ENCODE assay signal across 15 mouse cellular contexts in genomic region chr7:130298926-130299594, GRCm38 (mm10).
DNase-seq lines count a peak whose midpoint lies in the region; ATAC-seq and TF ChIP-seq lines count a peak whose summit lies in the region.
"Had no signal": no experiment of that assay in that cellular context is flagged by ENCODE, and none has a peak within 500 bp of the region (broad histone marks: within the 10 kb centered on the region; RNA-seq: fewer than 3 reads in every experiment).

No protein-coding gene starts in this region.

- no peak overlapping the region for H3K9ac ChIP-seq in kidney, embryonic 14.5 days (ENCODE audit: low read depth, low read length)
- H3K9ac ChIP-seq in kidney, embryonic 15.5 days, result no peak overlapping the region
- H3K9ac ChIP-seq in embryonic facial prominence, embryonic 14.5 days (ENCODE audit: low read depth, low read length), result no peak overlapping the region
- H3K9ac ChIP-seq in limb, embryonic 14.5 days (ENCODE audit: low read depth, low read length, severe bottlenecking), result no peak overlapping the region

- no peak for TF ChIP-seq POLR2A in limb, embryonic 14.5 days (IDR thresholded peaks at IDR 0.05; ENCODE audit: borderline replicate concordance, extremely low read depth, insufficient read depth, insufficient read length)

- peak; percentile 17 for DNase-seq in NIH3T3 (ENCODE audit: low read depth)
- DNase-seq in embryonic facial prominence, embryonic 14.5 days (ENCODE audit: low spot score), result peak; percentile 84
- peak; percentile 45 for DNase-seq in limb, embryonic 14.5 days (ENCODE audit: low spot score)
- DNase-seq in adrenal gland, postnatal 36 days, result no peak
- no peak for DNase-seq in left cerebral cortex, adult 18-20 months (ENCODE audit: low spot score in 2 of 2)
- DNase-seq: cerebellum, postnatal 14 days; heart, adult 11 months; heart, postnatal 10 days; kidney, postnatal 25 days; left cerebral cortex, postnatal 4 days; lung, adult 18-20 months; right cerebral cortex, adult 18-20 months had no signal

- no peaks in the 10 kb centered on the region for H3K36me3 ChIP-seq in kidney, embryonic 14.5 days (ENCODE audit: control insufficient read depth, insufficient read depth, low read length)
- H3K36me3 ChIP-seq in kidney, embryonic 15.5 days, result no peaks in the 10 kb centered on the region
- no peaks in the 10 kb centered on the region for H3K36me3 ChIP-seq in embryonic facial prominence, embryonic 14.5 days (ENCODE audit: control insufficient read depth, insufficient read depth, low read length)
- no peaks in the 10 kb centered on the region for H3K36me3 ChIP-seq in limb, embryonic 14.5 days (ENCODE audit: control insufficient read depth, insufficient read depth, low read length)

- no peaks in the 10 kb centered on the region for H3K9me3 ChIP-seq in kidney, embryonic 14.5 days (ENCODE audit: control insufficient read depth, low read length)
- H3K9me3 ChIP-seq in kidney, embryonic 15.5 days (replicated peaks), result no peaks in the 10 kb centered on the region
- no peaks in the 10 kb centered on the region for H3K9me3 ChIP-seq in embryonic facial prominence, embryonic 14.5 days (ENCODE audit: control insufficient read depth, low read length)
- no peaks in the 10 kb centered on the region for H3K9me3 ChIP-seq in limb, embryonic 14.5 days (ENCODE audit: control insufficient read depth, low read length)

- WGBS in kidney, embryonic 14.5 days, result 61% methylated on average over 3 of the region's 3 CpGs
- WGBS in kidney, embryonic 15.5 days, result 59% methylated on average over 3 of the region's 3 CpGs
- WGBS in embryonic facial prominence, embryonic 14.5 days, result 41% methylated on average over 3 of the region's 3 CpGs
- WGBS in limb, embryonic 14.5 days, result 44% methylated on average over 3 of the region's 3 CpGs

- H3K4me3 ChIP-seq in kidney, embryonic 14.5 days (ENCODE audit: low read length), result no peak overlapping the region
- H3K4me3 ChIP-seq in kidney, embryonic 15.5 days (replicated peaks), result no peak overlapping the region
- no peak overlapping the region for H3K4me3 ChIP-seq in embryonic facial prominence, embryonic 14.5 days (ENCODE audit: low read depth, low read length)
- no peak overlapping the region for H3K4me3 ChIP-seq in limb, embryonic 14.5 days (replicated peaks; ENCODE audit: low read length)

- peak; percentile 65 for ATAC-seq in kidney, embryonic 14.5 days (ENCODE audit: low FRiP score, low TSS enrichment)
- ATAC-seq in kidney, embryonic 15.5 days (replicated peaks; ENCODE audit: low FRiP score), result no peak; the same call in 1 of the 2 replicates
- peak; percentile 82 for ATAC-seq in embryonic facial prominence, embryonic 14.5 days (ENCODE audit: low read depth)
- peak; percentile 62; the same call in 1 of the 2 replicates for ATAC-seq in limb, embryonic 14.5 days (ENCODE audit: low FRiP score, low read depth)
- ATAC-seq: CD4-positive, CD25-positive, alpha-beta regulatory T cell, adult 4 months had no signal

- no peak overlapping the region for H3K27ac ChIP-seq in kidney, embryonic 14.5 days (ENCODE audit: low read depth, low read length)
- no peak overlapping the region; the same call in 1 of the 2 replicates for H3K27ac ChIP-seq in kidney, embryonic 15.5 days
- H3K27ac ChIP-seq in embryonic facial prominence, embryonic 14.5 days (replicated peaks; ENCODE audit: low read depth, low read length), result peak overlapping the region; percentile 72
- 0 out of 2 replicates have a peak overlapping the region, but pooled peaks have one; percentile 28 for H3K27ac ChIP-seq in limb, embryonic 14.5 days (replicated peaks; ENCODE audit: low read depth, low read length)

- H3K4me1 ChIP-seq in kidney, embryonic 14.5 days (ENCODE audit: control insufficient read depth, insufficient read depth, low read length), result peaks cover 9% of the 10 kb centered on the region; the same call in 1 of the 2 replicates
- peaks cover 21% of the 10 kb centered on the region for H3K4me1 ChIP-seq in kidney, embryonic 15.5 days
- peaks cover 17% of the 10 kb centered on the region; the same call in 1 of the 2 replicates for H3K4me1 ChIP-seq in embryonic facial prominence, embryonic 14.5 days (ENCODE audit: control insufficient read depth, insufficient read depth, low read length)
- H3K4me1 ChIP-seq in limb, embryonic 14.5 days (ENCODE audit: control insufficient read depth, insufficient read depth, low read length), result peaks cover 11% of the 10 kb centered on the region; the same call in 1 of the 2 replicates

- no peak overlapping the region for H3K4me2 ChIP-seq in kidney, embryonic 14.5 days (replicated peaks; ENCODE audit: low read depth, low read length)
- H3K4me2 ChIP-seq in kidney, embryonic 15.5 days, result no peak overlapping the region
- H3K4me2 ChIP-seq in embryonic facial prominence, embryonic 14.5 days (ENCODE audit: low read depth, low read length), result no peak overlapping the region
- no peak overlapping the region for H3K4me2 ChIP-seq in limb, embryonic 14.5 days (replicated peaks; ENCODE audit: low read depth, low read length, severe bottlenecking)

- H3K27me3 ChIP-seq in kidney, embryonic 14.5 days (ENCODE audit: control insufficient read depth, insufficient read depth, low read length), result no peaks in the 10 kb centered on the region
- no peaks in the 10 kb centered on the region for H3K27me3 ChIP-seq in kidney, embryonic 15.5 days
- H3K27me3 ChIP-seq in embryonic facial prominence, embryonic 14.5 days (replicated peaks; ENCODE audit: control insufficient read depth, insufficient read depth, low read length), result no peaks in the 10 kb centered on the region
- no peaks in the 10 kb centered on the region for H3K27me3 ChIP-seq in limb, embryonic 14.5 days (ENCODE audit: control insufficient read depth, insufficient read depth, low read length)

Comparison
In these comparisons a context has a peak if more than half of its experiments do, and no peak if none do; other contexts are left out.
1. H3K27ac ChIP-seq: peak in embryonic facial prominence, embryonic 14.5 days (single experiment) and limb, embryonic 14.5 days (single experiment); none in kidney, embryonic 14.5 days (single experiment) and kidney, embryonic 15.5 days (single experiment).
2. DNase-seq: peak in NIH3T3 (single experiment), embryonic facial prominence, embryonic 14.5 days (single experiment) and limb, embryonic 14.5 days (single experiment); none in adrenal gland, postnatal 36 days (0 of 2) and left cerebral cortex, adult 18-20 months (0 of 2).